Mouse (Mus musculus) kidney, adult 18-20 months (tissue): Measurements from ENCODE around the gene Ccna1.

Experiments
- DNase-seq: peaks from one replicate; pipeline ENCODE4 v3.0.0; 2021

The Ccna1 gene

DNA sequence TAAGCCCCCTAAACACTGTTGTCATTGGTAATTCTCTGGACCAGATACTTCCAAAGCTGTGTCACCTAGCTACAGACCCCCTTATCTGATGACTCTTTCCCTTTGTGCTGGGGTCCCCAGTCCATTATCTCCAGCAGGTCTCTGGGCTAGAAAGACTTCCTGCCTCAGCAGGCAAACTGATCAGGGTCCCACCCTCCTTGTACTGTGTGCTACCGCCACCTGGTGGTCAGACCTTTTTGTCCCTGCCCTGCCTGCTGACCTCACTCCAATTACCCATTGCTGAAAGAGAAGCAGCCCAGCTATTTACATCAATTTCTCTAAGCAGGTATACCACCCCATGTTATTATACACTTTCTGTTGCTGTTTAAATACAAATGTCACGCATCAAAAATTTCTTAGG, 9.1 kb upstream of the Ccna1 start:
- peak; percentile 73 for DNase-seq

DNA sequence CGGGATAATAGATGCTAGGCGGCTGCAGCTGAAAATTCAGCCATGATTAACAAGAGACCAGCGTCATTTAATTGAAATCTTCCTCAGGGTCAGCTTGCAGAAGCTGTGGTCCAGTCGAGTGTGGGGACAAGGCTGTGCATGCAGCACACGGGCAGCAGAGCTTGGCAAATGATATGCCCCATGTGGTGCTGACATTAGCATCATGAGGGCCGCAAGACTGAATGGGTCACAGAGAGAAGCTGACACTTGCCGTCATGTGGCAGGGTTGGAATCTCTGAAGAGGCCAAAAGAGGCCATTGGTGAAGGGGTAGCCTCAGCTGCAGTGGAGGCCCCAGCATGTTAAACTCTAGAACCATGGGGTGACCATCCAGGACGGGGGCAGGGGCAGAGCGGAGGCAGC, 7.4 kb upstream of the Ccna1 start:
- no peak for DNase-seq

DNA sequence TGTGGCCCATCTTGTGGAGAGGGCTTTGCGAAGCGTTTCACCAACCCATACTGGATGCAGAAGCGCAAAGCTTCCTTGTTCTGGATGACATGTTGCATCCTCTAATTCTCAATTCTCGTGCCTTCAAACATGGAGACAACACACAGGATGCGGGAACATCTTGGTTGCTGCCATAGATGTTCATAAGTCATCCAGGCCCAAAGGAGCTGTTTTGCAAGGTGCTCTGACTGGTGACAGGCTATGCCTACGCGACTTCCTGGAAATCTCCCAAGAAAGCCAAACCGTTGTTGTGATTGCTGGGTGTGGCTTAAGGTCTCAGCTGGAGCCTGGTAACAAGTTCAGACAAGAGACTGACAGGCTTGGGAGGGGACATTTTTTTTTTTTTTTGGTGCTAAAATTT, 1.1 kb upstream of the Ccna1 start:
- DNase-seq: no peak

DNA sequence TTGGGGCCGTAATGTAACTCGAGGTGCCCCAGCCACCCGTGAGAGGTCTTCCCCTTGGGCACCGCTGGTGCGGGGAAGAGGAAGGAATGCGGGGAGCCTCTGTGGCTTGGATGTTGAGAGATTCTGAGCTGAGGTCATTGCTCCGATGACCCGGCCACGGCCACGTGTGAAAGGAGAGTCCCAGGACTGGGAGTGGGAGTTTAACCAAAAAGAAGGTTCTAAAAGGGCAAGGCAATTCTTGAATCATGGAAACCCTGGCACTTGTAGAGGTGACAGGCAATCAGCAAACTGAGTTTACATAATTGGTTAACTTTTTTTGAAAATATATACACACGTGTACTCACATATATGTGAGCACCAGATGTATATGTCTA, 433 bp upstream of the Ccna1 start:
- DNase-seq: no peak

DNA sequence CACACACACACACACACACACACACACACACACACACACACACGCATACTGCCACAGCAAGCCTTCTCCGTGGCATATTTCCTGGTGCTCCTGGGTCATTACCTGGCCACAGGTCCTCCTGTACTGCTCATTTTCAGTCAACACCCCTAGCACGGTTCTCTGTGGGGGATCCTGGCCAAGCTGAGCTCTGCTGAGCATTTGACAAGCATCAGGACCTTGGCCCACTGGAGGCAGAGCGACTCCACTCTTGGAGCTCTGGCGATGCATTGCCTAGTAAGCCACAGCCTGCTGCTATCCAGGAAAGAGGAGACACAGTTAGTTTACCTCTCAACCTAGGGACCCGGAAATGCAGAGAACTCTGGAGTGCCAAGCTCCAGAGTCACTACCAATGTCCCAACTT, 1.1 kb downstream of the Ccna1 start:
- DNase-seq: no peak

DNA sequence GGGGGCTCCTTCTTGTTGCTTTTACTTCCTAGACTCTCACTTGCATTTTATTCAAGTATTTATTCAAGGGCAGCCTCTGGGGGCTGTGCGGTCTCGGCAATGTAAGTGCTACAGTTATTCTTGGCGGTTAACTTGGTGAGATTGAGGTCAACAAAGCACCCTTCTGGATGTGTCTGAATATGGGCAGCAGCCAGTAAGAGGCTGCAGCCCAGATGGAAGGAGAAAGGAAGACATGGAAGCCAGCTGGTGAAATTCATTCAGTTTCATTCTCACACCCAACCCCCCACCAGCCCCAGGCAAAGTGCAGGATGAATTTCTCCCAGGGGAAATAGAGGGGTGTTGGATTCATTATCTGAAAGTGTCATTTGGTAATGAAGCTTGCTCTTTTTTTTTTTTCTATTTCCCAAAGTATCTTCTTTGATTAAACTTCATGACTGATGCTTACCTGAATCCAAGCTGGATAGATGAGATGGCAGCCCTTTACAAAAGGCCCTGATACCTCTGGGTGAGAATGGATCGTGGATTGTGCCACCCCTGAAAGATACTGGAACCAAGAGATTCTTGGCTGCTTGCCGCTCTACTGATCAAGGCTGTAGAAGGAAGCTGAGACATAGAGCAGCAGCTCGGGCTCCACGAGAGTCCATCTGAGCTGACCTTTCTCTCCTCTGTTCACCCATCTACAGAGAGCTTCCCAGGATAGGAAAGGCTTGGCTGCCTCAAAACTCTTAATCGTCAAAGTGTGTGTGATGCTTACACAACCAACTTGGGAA, 10.5 kb downstream of the Ccna1 start:
- no peak for DNase-seq

DNA sequence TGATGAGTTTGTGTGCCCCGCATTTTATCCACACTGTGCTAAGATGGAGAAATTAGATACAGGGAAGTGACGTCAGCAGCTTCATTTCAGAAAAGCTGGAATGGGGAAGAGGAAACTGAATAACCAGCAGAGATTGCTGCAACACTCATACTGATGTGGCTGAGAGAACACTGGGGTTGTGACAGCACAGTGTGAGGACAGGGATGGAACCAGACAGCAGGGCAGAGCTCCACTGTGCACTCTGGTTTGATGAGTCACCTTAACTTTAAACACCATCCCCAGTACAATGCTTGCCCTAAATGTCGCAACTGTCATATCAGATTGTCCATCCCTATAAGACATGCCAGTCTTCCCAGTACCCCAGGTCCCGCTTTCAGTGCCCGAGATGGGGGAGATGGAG, 17.7 kb downstream of the Ccna1 start:
- no peak for DNase-seq

DNA sequence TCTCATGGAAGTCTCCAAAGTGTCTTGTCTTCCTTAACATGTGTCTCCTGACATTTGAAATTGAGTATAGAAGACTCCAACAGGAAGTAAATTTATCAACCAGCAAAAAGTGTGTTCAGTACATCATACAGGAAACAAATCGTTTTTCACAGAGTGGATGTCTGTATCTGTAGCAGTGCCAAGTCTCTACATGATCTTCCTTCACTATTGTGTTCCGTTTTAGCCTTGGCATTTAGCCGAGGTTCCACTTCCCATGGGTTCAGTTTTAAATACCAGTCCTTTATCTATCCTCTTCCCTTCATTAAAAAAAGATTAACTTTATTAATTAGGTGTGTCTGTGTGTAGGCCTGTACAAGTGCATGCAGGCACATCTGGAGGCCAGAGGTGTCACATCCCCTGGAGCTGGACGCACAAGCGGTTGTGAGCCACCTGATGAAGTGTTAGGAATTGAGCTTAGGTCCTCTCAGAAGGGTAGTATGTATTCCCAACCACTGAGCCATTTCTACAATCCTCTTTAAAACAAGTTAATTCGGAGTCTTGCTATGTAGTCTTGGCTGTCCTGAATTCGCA, 27.9 kb downstream of the Ccna1 start:
- no peak for DNase-seq

DNA sequence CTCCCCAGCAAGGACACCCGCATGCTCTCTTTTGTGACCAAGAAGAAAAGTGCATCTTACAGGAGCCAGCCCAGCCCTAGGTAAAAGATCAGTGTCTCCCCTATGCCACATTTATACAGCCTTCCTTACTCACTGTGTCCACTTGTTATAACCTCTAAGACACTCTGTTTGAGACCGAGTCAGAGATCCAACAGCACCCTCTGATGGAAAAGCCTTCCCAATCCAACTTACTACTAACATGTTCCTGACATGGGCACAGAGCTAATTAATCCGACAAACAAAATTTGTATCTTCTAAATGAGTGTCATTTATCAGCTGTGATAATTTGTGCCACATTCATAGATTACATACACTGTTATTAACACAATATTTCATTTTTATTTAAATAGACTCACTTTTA, 29.8 kb downstream of the Ccna1 start:
- no peak for DNase-seq

DNA sequence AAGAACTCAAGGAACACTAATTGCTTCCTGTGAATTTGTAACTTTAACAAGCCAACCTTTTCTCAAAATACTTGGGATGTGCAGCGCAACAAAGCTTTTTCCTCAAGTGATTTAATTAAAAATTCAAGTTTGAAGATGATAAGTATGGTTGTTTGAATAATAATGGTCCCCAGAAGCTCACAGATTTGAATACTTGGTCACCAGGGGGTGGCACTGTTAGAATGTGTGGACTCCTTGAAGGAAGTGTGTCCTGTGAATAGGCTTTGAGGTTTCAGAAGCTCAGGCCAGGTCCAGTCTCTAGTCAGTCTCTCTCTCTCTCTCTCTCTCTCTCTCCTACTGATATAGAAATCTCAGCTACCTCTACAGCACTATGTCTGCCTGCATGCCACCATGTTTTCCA, 32.0 kb downstream of the Ccna1 start:
- no peak for DNase-seq

DNA sequence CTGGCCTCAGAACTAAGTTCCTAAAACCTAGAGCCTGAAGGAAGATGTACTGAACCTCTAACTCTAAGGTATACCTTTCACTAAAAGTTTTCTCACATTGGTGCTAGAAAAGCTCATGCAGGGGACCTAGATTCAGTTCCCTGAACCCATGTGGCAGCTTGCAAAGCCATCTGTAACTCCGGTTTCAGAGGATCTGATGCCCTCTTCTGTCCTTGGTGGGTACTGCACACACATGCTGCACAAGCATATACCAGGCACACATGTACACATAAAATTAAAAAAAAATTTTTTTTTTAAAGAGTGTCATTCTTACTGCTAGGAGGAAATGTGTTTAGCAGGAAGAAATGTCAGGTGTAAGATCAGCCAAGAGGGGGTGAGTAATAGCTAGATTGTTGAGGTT, 33.1 kb downstream of the Ccna1 start:
- DNase-seq: no peak

DNA sequence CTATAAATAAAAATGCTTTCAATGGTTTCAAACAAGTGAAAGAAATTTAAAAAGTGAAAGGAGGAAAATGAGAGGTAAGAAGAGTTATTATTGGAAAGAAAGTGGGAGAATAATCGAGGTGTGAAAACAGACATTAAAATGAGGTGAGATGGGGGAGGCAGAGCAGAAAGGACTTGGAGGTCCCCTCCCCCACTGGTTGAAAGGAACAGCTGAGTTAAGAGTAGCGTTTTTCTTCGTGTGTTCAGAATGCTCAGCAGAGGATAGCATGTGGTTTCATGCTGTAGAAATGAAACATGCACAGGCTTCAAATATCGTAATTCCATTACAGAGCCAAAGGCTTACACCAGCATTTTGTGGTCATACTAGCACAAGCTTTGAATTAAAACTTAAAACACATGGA, 42.8 kb downstream of the Ccna1 start:
- DNase-seq: no peak

DNA sequence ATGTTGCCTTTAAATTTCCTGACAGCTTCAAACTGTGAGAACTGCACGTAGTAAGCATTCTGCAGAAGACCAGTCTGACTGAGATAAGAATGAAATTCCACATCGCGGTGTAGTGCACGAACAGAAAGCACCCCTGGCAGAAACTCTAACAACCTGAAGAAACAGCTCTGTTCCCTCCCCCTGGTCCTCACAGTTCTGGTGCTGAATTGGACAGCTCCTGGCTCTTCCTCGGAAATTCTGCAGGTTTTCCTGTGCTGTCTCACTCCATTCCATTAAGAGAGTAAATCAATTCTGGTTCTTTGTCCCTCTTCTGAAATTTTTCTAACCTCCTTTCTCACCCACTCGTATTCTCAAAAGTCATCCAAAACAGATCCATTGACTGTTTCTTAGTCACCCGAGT, 43.6 kb downstream of the Ccna1 start:
- no peak for DNase-seq

DNA sequence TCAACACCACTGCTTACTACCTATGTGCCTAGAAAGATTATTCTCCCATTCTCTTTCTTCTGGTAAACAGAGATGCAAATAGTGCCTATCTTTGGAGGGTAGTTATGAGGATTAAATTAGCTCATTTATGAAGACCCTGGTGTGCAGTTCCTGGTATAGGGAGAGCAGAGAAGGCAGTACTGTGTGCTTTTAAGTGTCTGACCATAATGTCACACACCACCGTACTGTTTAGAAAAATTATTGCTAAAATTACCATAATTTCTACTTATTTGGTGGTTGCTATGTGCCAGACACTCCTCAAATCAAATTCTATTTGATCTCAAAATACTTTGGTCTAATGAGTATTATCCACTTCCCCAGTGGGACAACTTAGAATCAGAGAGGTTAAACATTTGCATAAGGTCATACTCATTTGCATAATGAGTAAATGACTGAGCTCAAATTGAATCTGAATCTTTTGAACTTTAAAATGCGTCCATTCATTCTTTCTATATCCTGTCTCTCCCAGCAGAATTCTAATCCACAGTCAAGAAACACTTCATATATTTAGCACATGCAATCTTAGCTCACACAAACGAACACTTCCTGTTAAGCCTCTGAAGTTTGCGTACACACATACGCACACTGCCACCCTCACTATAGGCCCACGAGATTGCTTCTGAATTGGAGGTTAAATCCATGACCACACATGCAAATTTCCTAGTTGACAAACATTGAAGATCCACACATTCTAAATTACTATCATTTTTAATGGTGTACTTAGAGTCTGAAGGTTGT, 46.1 kb downstream of the Ccna1 start:
- no peak for DNase-seq

DNA sequence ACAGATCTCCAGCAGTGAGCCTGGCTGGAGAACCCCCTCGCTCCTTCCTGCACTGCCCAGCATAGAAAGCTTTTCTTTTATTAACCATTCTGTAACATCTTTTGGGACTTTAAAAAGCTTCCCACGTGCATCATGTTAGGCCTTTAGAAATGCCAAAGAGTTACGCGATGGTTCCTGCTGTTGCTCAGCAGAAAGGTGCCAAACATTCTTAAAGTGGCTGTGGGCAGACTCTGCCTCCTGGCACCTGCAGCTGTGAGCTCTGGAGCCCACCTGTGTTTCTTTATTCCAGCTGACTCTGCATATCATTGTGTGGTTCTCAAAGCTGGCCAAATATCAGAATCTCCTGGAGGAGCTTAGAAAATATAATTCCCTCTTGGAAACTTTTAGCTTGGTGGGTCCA, 51.3 kb downstream of the Ccna1 start:
- no peak for DNase-seq

DNA sequence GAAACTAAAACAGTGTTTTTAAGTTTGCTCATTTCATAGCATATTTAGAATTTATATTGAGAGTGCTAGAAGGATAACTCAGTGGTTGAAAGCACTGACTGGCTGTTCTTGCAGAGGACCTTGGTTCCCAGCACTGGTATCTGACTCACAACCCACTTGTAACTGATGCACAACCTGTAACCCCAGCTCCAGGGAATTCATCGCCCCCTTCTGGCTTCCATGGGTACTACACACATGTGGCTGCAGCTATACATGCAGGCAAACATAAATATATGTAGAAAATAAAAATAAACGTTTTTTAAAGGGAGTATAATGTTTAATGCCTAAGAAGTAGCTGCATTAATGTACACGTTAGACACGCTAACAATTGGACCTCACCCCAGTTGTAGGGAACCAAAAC, 53.6 kb downstream of the Ccna1 start:
- no peak for DNase-seq
